Mouse (Mus musculus): ENCODE results near the gene Tmem273.

DNA sequence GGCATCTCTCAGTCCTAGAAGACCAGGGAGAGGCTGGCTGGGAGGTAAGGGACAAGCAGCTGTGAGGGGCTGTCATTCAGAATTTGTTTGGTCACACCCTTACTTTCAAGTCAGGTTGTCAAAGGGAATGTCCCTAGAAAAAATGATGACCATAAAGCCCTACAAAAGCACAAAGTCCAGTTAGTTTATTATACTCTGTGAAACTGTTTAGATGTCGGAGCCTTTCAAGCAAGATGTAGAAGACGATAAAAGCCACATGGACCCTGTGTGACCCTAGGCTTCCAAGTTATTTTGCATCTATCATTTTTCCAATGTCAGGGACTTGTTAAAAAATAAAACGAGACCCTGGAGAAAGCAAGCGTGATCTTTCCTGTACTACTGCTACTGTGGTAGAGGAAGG, 13.7 kb upstream of the Tmem273 start:
- TF ChIP-seq CTCF (IDR thresholded peaks at IDR 0.05; ENCODE audit: control insufficient read depth, insufficient read depth, insufficient replicate concordance, low read depth, low read length) (no peak), POLR2A (IDR thresholded peaks at IDR 0.05; ENCODE audit: control insufficient read depth, low read depth, low read length) (no peak)
